ENCODE assay signal across 21 mouse cellular contexts in the genomic region with DNA sequence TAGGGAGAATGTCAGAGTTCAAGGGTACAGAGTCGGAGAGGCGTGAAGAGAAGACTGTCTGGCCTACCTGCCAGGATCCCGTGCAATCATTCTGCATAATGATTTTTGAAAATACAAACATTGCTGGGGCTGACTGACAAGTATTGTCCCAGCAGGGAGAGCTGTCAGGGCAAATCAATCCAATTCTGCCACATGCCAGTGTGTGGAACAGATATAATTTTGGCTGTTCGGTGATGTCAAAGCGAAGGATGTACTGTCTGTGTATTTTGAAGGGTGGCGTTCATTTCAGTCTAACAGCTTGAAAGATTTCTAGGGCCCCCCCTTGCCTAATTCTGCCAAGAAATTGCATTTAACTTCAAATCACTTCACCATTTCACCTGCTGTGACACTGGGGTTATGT.
A peak's percentile ranks its signal among the peaks of the same experiment; 100 is the strongest.
DNase-seq lines count a peak whose midpoint lies in the region; ATAC-seq lines count a peak whose summit lies in the region.
"Had no signal": no experiment of that assay in that cellular context is flagged by ENCODE, and none has a peak within 500 bp of the region (broad histone marks: within the 10 kb centered on the region; RNA-seq: fewer than 3 reads in every experiment).

No protein-coding gene starts in this region.

- H3K4me1 ChIP-seq in forebrain, embryonic 16.5 days (replicated peaks; ENCODE audit: control insufficient read depth, insufficient read depth, low read length), result peaks cover 6% of the 10 kb centered on the region
- H3K4me1 ChIP-seq in forebrain, embryonic 10.5 days, result no peaks in the 10 kb centered on the region
- H3K4me1 ChIP-seq in midbrain, embryonic 12.5 days, result peaks cover 3% of the 10 kb centered on the region; the same call in 1 of the 2 replicates
- H3K4me1 ChIP-seq: embryonic facial prominence, embryonic 10.5 days; intestine, embryonic 15.5 days; neural tube, embryonic 13.5 days had no signal

- peak; percentile 81 for ATAC-seq in forebrain, embryonic 16.5 days
- no peak for ATAC-seq in midbrain, embryonic 12.5 days (ENCODE audit: low FRiP score, low read depth)
- ATAC-seq: intestine, embryonic 15.5 days; lung, postnatal 0 days had no signal

- H3K9me3 ChIP-seq in forebrain, embryonic 16.5 days (ENCODE audit: control insufficient read depth, low read length), result no peaks in the 10 kb centered on the region
- H3K9me3 ChIP-seq in forebrain, embryonic 10.5 days, result no peaks in the 10 kb centered on the region
- no peaks in the 10 kb centered on the region for H3K9me3 ChIP-seq in midbrain, embryonic 12.5 days
- H3K9me3 ChIP-seq: embryonic facial prominence, embryonic 10.5 days; heart, embryonic 13.5 days; intestine, embryonic 15.5 days; neural tube, embryonic 13.5 days had no signal

- H3K4me3 ChIP-seq in forebrain, embryonic 16.5 days (replicated peaks; ENCODE audit: low read length), result no peak overlapping the region
- no peak overlapping the region for H3K4me3 ChIP-seq in forebrain, embryonic 10.5 days
- H3K4me3 ChIP-seq in midbrain, embryonic 12.5 days, result no peak overlapping the region
- H3K4me3 ChIP-seq: embryonic facial prominence, embryonic 10.5 days; heart, embryonic 13.5 days; intestine, embryonic 15.5 days; left cerebral cortex, adult 2 months; neural tube, embryonic 13.5 days had no signal

- no peaks in the 10 kb centered on the region for H3K36me3 ChIP-seq in forebrain, embryonic 16.5 days (ENCODE audit: control insufficient read depth, insufficient read depth)
- H3K36me3 ChIP-seq in forebrain, embryonic 10.5 days (replicated peaks), result no peaks in the 10 kb centered on the region
- H3K36me3 ChIP-seq in midbrain, embryonic 12.5 days, result no peaks in the 10 kb centered on the region
- H3K36me3 ChIP-seq: embryonic facial prominence, embryonic 10.5 days; heart, embryonic 13.5 days; intestine, embryonic 15.5 days; neural tube, embryonic 13.5 days had no signal

- no peak for DNase-seq in forebrain, embryonic 10.5 days (ENCODE audit: extremely low spot score, low spot score)
- DNase-seq in layer of hippocampus, adult 9-11 months, result peak; percentile 37
- no peak for DNase-seq in layer of hippocampus, adult 8-10 months (ENCODE audit: low spot score in 2 of 2)
- peak; percentile 30 for DNase-seq in retina, postnatal 1 day
- no peak for DNase-seq in frontal cortex, postnatal 14 days (ENCODE audit: low spot score in 2 of 2)
- DNase-seq: adrenal gland, postnatal 36 days; cerebellum, adult 18-20 months; kidney, postnatal 36 days; left cerebral cortex, postnatal 4 days; liver; right cerebral cortex, postnatal 14 days; spleen, adult 18-20 months; thymus, postnatal 25 days had no signal

- no peak overlapping the region for H3K4me2 ChIP-seq in forebrain, embryonic 16.5 days (ENCODE audit: low read length)
- no peak overlapping the region for H3K4me2 ChIP-seq in midbrain, embryonic 12.5 days (replicated peaks)
- H3K4me2 ChIP-seq: heart, embryonic 13.5 days; intestine, embryonic 15.5 days; neural tube, embryonic 13.5 days had no signal

- H3K9ac ChIP-seq in forebrain, embryonic 16.5 days (replicated peaks; ENCODE audit: low read depth, low read length), result no peak overlapping the region
- H3K9ac ChIP-seq in midbrain, embryonic 12.5 days (replicated peaks), result no peak overlapping the region
- H3K9ac ChIP-seq: heart, embryonic 13.5 days; intestine, embryonic 15.5 days; neural tube, embryonic 13.5 days had no signal

- H3K27ac ChIP-seq in forebrain, embryonic 16.5 days (ENCODE audit: low read length), result peak overlapping the region; percentile 41; the same call in 1 of the 2 replicates
- no peak overlapping the region for H3K27ac ChIP-seq in forebrain, embryonic 10.5 days
- peak overlapping the region; percentile 20 for H3K27ac ChIP-seq in midbrain, embryonic 12.5 days (replicated peaks)
- H3K27ac ChIP-seq: embryonic facial prominence, embryonic 10.5 days; heart, embryonic 13.5 days; intestine, embryonic 15.5 days; left cerebral cortex, adult 2 months; neural tube, embryonic 13.5 days had no signal

- 56% methylated on average over 6 of the region's 6 CpGs for WGBS in forebrain, embryonic 16.5 days
- 90% methylated on average over 6 of the region's 6 CpGs for WGBS in forebrain, embryonic 10.5 days
- 81% methylated on average over 6 of the region's 6 CpGs for WGBS in midbrain, embryonic 12.5 days

- H3K27me3 ChIP-seq in forebrain, embryonic 16.5 days (replicated peaks; ENCODE audit: control insufficient read depth, insufficient read depth, low read length), result no peaks in the 10 kb centered on the region
- no peaks in the 10 kb centered on the region for H3K27me3 ChIP-seq in forebrain, embryonic 10.5 days (ENCODE audit: poor library complexity, severe bottlenecking)
- H3K27me3 ChIP-seq in midbrain, embryonic 12.5 days, result no peaks in the 10 kb centered on the region
- H3K27me3 ChIP-seq: heart, embryonic 13.5 days; intestine, embryonic 15.5 days; neural tube, embryonic 13.5 days had no signal

Comparison
In these comparisons a context has a peak if more than half of its experiments do, and no peak if none do; other contexts are left out.
1. DNase-seq: peak in layer of hippocampus, adult 9-11 months (single experiment) and retina, postnatal 1 day (single experiment); none in forebrain, embryonic 10.5 days (single experiment), layer of hippocampus, adult 8-10 months (0 of 2) and frontal cortex, postnatal 14 days (0 of 2).